Mouse (Mus musculus): Measurements from ENCODE around the gene St6galnac5. TPM values are rescaled to one million over a fixed set of nuclear protein-coding genes. Genes with fewer than 3 reads are reported as not detected.

Gene St6galnac5
- polyA plus RNA-seq, 1 experiment = not detected

DNA sequence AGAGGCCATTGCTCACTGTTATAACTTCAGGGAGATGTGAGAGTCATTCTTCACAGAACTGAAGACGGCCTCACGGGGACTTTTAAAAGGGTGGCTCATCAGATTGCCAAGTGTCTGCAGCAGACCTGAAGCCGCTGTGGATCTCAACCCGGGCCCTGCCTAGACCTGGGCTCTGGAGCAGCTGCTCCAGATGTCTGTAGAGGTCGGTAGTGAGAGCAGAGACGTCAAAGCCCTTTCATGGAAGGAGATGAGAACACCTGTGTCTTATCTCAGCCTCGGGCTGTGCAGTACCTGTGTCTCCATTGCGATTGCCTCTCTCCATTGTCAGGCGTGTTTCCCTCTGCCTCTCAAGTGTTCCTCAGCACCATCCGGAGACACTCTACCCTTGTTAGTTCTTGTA is 62.9 kb downstream of the St6galnac5 start:
- Histone ChIP-seq H3K27ac (ENCODE audit: control insufficient read depth, insufficient read depth, low read depth, low read length, poor library complexity) (no peak overlapping the region), H3K4me1 (ENCODE audit: control insufficient read depth, insufficient read depth, low read length) (no peaks in the 10 kb centered on the region), H3K4me3 (replicated peaks; ENCODE audit: control insufficient read depth, low read depth, low read length) (no peak overlapping the region)
- WGBS = 74% methylated on average over 10 of the region's 10 CpGs
- no peak for TF ChIP-seq POLR2A (IDR thresholded peaks at IDR 0.05; ENCODE audit: borderline replicate concordance, control insufficient read depth, low read depth, low read length)

DNA sequence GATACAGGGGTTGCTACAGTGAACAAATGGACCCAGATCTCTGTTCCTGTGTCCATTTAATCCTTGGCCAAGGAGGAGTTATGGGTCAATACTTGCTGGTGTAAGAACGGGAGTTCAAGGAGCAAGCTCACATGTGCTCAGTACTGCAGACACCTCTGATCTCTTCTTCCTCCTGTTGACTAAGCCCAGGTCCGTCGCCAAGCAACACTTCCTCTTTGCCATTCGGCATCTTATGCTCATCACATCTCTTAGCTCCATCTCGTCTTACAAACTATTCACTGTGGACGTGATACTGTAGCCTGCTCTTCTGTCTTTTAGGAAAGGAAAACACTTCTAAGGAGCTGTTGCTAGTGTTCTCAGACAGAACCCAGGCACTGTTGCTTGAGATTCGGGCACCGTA is 64.5 kb downstream of the St6galnac5 start:
- no peak for TF ChIP-seq CTCF (IDR thresholded peaks at IDR 0.05; ENCODE audit: control insufficient read depth, insufficient read depth, low read length)
- TF ChIP-seq POLR2A (IDR thresholded peaks at IDR 0.05; ENCODE audit: borderline replicate concordance, control insufficient read depth, low read depth, low read length) = no peak
- Histone ChIP-seq H3K4me3 (replicated peaks; ENCODE audit: control insufficient read depth, low read depth, low read length) (no peak overlapping the region), H3K27ac (ENCODE audit: control insufficient read depth, insufficient read depth, low read depth, low read length, poor library complexity) (no peak overlapping the region), H3K4me1 (ENCODE audit: control insufficient read depth, insufficient read depth, low read length) (no peaks in the 10 kb centered on the region; the same call in 1 of the 2 replicates)
- 59% methylated on average over 8 of the region's 8 CpGs for WGBS

DNA sequence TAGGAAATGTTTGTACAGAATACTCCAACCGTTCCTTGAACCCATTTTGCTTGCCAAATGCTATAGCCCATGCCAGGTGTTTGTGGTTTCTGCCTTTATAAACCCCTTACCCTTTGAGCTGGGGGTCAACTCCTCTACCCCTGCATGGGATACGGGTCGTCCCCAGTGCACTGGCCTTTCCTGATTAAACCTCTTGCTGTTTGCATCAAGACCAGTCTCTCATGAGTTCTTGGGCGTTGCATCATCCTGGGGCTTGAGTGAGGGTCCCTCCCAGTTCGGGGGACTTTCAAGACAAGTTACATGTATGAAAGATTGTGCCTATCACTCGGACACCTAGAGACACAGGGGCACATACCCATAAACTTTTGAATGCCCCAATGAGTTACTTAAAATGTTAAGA is 67.7 kb downstream of the St6galnac5 start:
- 77% methylated on average over 6 of the region's 6 CpGs for WGBS
- Histone ChIP-seq H3K4me1 (ENCODE audit: control insufficient read depth, insufficient read depth, low read length) (peaks cover 1% of the 10 kb centered on the region; the same call in 1 of the 2 replicates), H3K4me3 (replicated peaks; ENCODE audit: control insufficient read depth, low read depth, low read length) (no peak overlapping the region), H3K27ac (ENCODE audit: control insufficient read depth, insufficient read depth, low read depth, low read length, poor library complexity) (no peak overlapping the region)
- TF ChIP-seq POLR2A (IDR thresholded peaks at IDR 0.05; ENCODE audit: borderline replicate concordance, control insufficient read depth, low read depth, low read length) (no peak), CTCF (IDR thresholded peaks at IDR 0.05; ENCODE audit: control insufficient read depth, insufficient read depth, low read length) (no peak)

DNA sequence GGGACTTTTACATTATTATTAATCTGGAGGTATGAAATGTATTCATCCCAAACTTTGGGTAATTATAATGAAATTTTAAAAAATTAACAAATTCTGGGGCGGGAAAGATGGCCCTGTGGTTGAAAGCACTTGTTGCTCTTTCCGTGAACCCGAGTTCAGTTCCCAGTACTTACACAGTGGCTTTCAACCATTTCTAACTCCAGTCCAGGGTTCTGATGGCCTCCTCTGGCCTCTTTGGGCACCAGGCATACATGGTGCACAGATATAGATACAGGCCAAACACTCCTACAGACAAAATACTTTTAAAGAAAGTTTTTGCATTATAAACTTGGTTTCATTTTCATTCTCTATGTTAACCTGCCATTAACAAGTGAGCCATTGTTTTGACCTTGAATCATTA is 68.4 kb downstream of the St6galnac5 start:
- no peak overlapping the region for H3K4me3 ChIP-seq (replicated peaks; ENCODE audit: control insufficient read depth, low read depth, low read length)
- peaks cover 1% of the 10 kb centered on the region; the same call in 1 of the 2 replicates for H3K4me1 ChIP-seq (ENCODE audit: control insufficient read depth, insufficient read depth, low read length)
- TF ChIP-seq CTCF (IDR thresholded peaks at IDR 0.05; ENCODE audit: control insufficient read depth, insufficient read depth, low read length) (no peak), POLR2A (IDR thresholded peaks at IDR 0.05; ENCODE audit: borderline replicate concordance, control insufficient read depth, low read depth, low read length) (no peak)
- 80% methylated on average over 3 of the region's 3 CpGs for WGBS
- H3K27ac ChIP-seq (ENCODE audit: control insufficient read depth, insufficient read depth, low read depth, low read length, poor library complexity) = no peak overlapping the region

DNA sequence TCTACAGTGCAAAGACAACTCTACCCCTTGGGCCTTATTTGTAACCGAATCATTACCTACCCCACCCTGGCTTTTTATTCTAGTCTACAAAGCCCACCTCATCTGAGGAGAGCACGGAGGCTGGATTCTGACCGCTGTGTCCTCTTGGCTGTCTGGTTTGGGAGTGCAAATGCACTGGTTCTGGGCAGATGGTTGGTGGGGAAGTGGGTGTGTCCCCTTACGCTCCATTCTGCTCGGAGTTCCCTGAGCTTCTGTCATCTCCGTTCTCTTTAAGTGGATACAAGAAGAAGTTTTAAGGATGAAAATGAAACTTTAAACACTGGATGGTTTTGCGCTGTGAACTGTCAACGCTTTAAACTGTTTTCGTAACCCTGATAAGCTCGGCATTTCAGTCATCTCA is 68.9 kb downstream of the St6galnac5 start:
- Histone ChIP-seq H3K4me3 (replicated peaks; ENCODE audit: control insufficient read depth, low read depth, low read length) (peak overlapping the region; percentile 51), H3K4me1 (ENCODE audit: control insufficient read depth, insufficient read depth, low read length) (peaks cover 1% of the 10 kb centered on the region; the same call in 1 of the 2 replicates)
- TF ChIP-seq CTCF (IDR thresholded peaks at IDR 0.05; ENCODE audit: control insufficient read depth, insufficient read depth, low read length) = no peak
- TF ChIP-seq POLR2A (IDR thresholded peaks at IDR 0.05; ENCODE audit: borderline replicate concordance, control insufficient read depth, low read depth, low read length) = no peak

DNA sequence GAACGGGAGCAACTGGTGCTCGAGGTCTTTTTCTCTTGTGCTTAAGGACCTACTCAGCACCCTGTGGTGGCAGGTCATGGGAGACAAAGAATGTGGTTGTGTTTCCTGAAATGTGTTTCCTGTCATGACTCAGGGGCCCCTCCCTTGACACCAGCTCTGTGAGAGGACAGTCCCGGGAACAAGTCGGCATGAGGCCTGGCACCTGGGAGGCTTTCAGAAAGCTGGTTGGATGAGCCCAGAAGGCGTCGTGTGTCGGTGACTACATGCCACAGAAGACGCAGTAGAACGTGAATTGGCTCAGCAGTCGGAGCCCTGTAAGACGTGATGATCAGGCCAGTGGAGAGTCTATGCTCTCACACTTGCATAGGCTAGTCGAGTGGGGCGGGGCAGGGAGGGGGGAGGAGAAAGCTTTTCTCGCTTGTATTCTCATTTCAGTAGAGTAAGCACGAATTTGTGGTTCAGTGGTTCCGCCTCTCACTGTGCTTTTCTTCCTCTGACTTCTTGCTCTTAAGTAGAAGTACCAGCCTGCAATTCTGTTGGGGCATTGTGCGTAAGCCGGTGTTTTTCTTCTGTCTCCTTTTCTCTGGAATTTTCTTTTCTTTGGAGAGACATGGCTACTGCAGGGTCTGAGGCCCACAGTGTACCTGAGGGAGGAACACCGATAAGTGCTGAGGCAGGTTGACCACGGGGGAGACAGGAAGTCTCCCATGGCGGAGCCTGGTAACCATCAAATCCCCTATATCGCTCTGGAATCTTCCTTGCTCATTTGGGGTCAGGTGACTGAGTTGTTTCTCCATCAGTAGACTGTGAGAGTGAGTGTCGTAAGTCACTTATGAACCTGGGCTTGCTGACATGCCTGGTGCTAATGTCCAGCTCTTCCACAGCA is 69.6 kb downstream of the St6galnac5 start:
- WGBS = 5% methylated on average over 23 of the region's 23 CpGs
- H3K4me3 ChIP-seq (replicated peaks; ENCODE audit: control insufficient read depth, low read depth, low read length) = peak overlapping the region; percentile 51
- peaks cover 1% of the 10 kb centered on the region; the same call in 1 of the 2 replicates for H3K4me1 ChIP-seq (ENCODE audit: control insufficient read depth, insufficient read depth, low read length)
- TF ChIP-seq POLR2A (IDR thresholded peaks at IDR 0.05; ENCODE audit: borderline replicate concordance, control insufficient read depth, low read depth, low read length) = no peak
- no peak for TF ChIP-seq CTCF (IDR thresholded peaks at IDR 0.05; ENCODE audit: control insufficient read depth, insufficient read depth, low read length)
- peak overlapping the region; percentile 80 for H3K27ac ChIP-seq (ENCODE audit: control insufficient read depth, insufficient read depth, low read depth, low read length, poor library complexity)

More for the DNA sequence above, 68.9 kb downstream of the St6galnac5 start:
- H3K27ac ChIP-seq (ENCODE audit: control insufficient read depth, insufficient read depth, low read depth, low read length, poor library complexity) = peak overlapping the region; percentile 74
- 46% methylated on average over 10 of the region's 10 CpGs for WGBS

DNA sequence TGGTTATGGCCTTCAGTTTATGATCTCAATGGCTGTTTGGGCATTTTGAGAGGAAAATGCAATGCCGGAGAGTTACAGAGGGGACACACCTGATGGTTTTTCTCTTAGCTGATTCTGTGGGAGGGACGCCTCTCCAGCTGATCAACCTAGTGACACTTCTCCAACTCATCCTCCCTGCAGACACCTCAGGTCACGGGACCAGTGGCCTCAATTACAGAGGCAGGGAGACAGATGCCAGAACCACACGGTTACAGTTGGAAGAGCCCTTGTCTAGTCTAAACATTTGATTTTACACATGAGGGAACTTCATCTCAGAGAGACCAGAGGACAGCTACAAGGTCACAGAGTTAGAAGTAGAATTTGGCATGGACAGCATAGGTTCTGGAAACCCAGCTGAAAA is 70.5 kb downstream of the St6galnac5 start:
- Histone ChIP-seq H3K27ac (ENCODE audit: control insufficient read depth, insufficient read depth, low read depth, low read length, poor library complexity) (peak overlapping the region; percentile 80), H3K4me3 (replicated peaks; ENCODE audit: control insufficient read depth, low read depth, low read length) (no peak overlapping the region), H3K4me1 (ENCODE audit: control insufficient read depth, insufficient read depth, low read length) (peaks cover 1% of the 10 kb centered on the region; the same call in 1 of the 2 replicates)
- TF ChIP-seq CTCF (IDR thresholded peaks at IDR 0.05; ENCODE audit: control insufficient read depth, insufficient read depth, low read length) (no peak), POLR2A (IDR thresholded peaks at IDR 0.05; ENCODE audit: borderline replicate concordance, control insufficient read depth, low read depth, low read length) (no peak)
- 61% methylated on average over 4 of the region's 4 CpGs for WGBS

DNA sequence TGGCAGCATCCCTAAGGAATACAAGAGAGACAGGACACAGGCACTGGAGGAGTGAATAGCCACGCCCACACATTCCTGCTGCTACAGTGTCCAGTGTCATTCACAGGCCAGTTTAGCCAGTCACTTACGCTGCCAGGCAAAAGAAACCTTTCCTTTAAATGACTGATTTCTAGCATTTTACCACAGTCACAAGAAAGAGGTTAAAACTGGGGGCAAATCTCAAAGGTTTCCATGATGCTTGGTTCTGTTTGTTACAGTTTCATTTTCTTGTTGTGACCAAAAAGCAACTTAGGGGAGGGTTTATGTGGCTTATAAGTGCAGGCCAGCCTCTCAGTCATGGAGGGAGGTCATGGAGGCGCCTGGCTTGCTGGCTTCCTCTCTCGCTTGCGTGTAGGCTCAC is 74.4 kb downstream of the St6galnac5 start:
- Histone ChIP-seq H3K27ac (ENCODE audit: control insufficient read depth, insufficient read depth, low read depth, low read length, poor library complexity) (no peak overlapping the region), H3K4me3 (replicated peaks; ENCODE audit: control insufficient read depth, low read depth, low read length) (no peak overlapping the region), H3K4me1 (ENCODE audit: control insufficient read depth, insufficient read depth, low read length) (peaks cover 1% of the 10 kb centered on the region; the same call in 1 of the 2 replicates)
- TF ChIP-seq CTCF (IDR thresholded peaks at IDR 0.05; ENCODE audit: control insufficient read depth, insufficient read depth, low read length) = no peak
- TF ChIP-seq POLR2A (IDR thresholded peaks at IDR 0.05; ENCODE audit: borderline replicate concordance, control insufficient read depth, low read depth, low read length) = no peak
- WGBS = 72% methylated on average over 5 of the region's 5 CpGs
